Mouse (Mus musculus) midbrain, embryonic 15.5 days (tissue): ENCODE data around the gene Dbt. TPM values are rescaled to one million over a fixed set of nuclear protein-coding genes. Genes with fewer than 3 reads are reported as not detected.

Experiments used
- ATAC-seq: fragments of 200-750 bp; cut with Nextera tagmentation; replicated peaks from 2 replicates; pipeline ENCODE4 v1.8.0; 2017; ENCODE audit warnings: moderate TSS enrichment
- H3K27ac ChIP-seq: fragments of 300-500 bp; sonication (generic); 2 replicates; pipeline ENCODE4 v1.5.1; 2015; ENCODE audit warnings: mild to moderate bottlenecking, inconsistent platforms
- H3K27me3 ChIP-seq: fragments of 300-500 bp; sonication (generic); replicated peaks from 2 replicates; pipeline ENCODE4 v1.6.1; 2015; ENCODE audit warnings: inconsistent platforms
- H3K36me3 ChIP-seq: fragments of 300-500 bp; sonication (generic); replicated peaks from 2 replicates; pipeline ENCODE4 v1.6.1; 2015; ENCODE audit warnings: inconsistent platforms
- H3K4me1 ChIP-seq: fragments of 300-500 bp; sonication (generic); 2 replicates; pipeline ENCODE4 v1.6.1; 2015; ENCODE audit warnings: inconsistent platforms
- H3K4me2 ChIP-seq: fragments of 300-500 bp; sonication (generic); 2 replicates; pipeline ENCODE4 v1.6.1; 2015; ENCODE audit warnings: inconsistent platforms, mild to moderate bottlenecking, moderate library complexity
- H3K4me3 ChIP-seq: fragments of 300-500 bp; sonication (generic); 2 replicates; pipeline ENCODE4 v1.5.1; 2015; ENCODE audit warnings: mild to moderate bottlenecking, inconsistent platforms
- H3K9ac ChIP-seq: fragments of 300-500 bp; sonication (generic); 2 replicates; pipeline ENCODE4 v1.6.1; 2015; ENCODE audit warnings: mild to moderate bottlenecking, inconsistent platforms
- H3K9me3 ChIP-seq: fragments of 300-500 bp; sonication (generic); 2 replicates; pipeline ENCODE4 v1.6.1; 2016; ENCODE audit warnings: inconsistent platforms
- WGBS: fragments of 180-500 bp; shearing (Covaris S2); methylation state at CpG from one replicate; pipeline ENCODE4 v1.1.7; 2015; ENCODE audit warnings: mixed read lengths; 5-methylcytosine and 5-hydroxymethylcytosine counted together
- polyA plus RNA-seq: library from polyadenylated mRNA; unstranded; fragments of >200 nt; fragmentation: Nextera tagmentation; extraction: Ambion mirVana; gene quantifications from 2 replicates; pipeline ENCODE4 v1.2.1, GENCODE M21; 2015

The Dbt gene
- 10.8 and 12.4 TPM in 2 replicates for polyA plus RNA-seq

DNA sequence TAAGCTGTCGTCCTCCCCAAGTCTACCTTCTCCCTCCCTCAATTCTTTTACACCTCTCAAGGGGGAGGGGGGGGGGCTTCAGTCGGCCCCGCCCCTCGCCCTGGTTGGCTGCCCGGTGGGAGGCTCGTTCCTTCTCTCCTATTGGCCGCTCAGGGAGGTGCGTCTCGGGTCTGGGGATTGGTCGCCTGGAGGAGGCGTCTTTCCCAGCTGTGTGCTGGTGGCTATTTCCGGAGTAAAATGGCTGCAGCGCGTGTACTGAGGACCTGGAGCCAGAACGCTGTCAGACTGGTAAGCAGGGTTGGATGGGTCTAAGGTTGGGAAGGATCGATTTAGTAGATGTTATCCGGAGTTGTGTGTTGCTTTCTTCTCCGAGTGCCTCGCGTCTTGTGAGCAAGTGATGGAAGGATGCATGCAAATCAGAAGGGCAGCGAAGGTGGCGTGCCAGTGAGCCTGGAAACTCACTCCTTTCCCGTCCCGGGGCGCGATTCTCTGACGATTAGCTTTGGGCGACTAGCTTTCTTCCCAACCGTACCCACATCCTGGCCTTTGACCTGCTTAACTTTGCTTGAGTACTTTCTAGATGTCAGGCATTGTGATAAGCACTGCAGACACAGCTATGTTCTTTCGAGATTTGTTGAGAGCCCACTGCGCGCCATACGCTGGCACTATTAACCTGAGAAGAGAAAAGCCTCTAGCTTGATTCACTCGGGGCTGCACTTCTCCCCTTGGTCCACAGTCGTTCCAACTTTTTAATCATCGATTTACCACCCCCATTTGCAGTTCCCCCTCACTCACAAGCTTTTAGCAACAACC lies at the start of gene Dbt:
Gene Dbt, plus strand, starts transcription at position 167 of the 813 bp plus-strand sequence.
- Histone ChIP-seq H3K4me3 (peak within 1 kb of the TSS; percentile 68), H3K27me3 (no peaks in the 10 kb centered on the region), H3K4me1 (peaks cover 17% of the 10 kb centered on the region), H3K9me3 (no peaks in the 10 kb centered on the region), H3K36me3 (no peaks in the 10 kb centered on the region), H3K4me2 (peak within 1 kb of the TSS; percentile 68), H3K27ac (peak within 1 kb of the TSS; percentile 69), H3K9ac (peak within 1 kb of the TSS; percentile 63)
- under 1% methylated on average over 36 of the region's 36 CpGs for WGBS
- peak; percentile 96 for ATAC-seq

DNA sequence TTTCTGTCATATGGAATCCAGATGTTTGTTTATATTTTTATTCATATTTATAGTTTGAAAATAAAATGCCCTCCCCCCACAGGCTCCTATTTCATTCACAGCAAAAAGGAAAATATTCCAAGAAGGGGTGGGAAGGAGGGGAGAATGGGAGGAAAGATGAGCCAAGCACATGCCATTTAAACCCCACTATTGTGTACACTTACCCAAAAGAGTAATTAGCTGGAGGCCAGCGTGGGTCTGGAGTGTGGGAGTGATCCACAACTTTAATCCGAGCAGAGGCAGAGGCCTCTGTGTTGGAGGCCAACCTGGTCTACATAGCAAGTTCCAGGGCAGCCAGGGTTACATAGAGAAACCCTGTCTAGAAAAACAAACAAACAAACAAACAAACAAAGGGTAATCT lies 48.6 kb upstream of the Dbt start:
- H3K27me3 ChIP-seq, result no peaks in the 10 kb centered on the region
- no peak overlapping the region for H3K4me3 ChIP-seq
- H3K4me2 ChIP-seq, result no peak overlapping the region
- H3K9me3 ChIP-seq, result no peaks in the 10 kb centered on the region
- 54% methylated on average over 2 of the region's 2 CpGs for WGBS
- no peak overlapping the region for H3K9ac ChIP-seq
- no peaks in the 10 kb centered on the region for H3K4me1 ChIP-seq
- ATAC-seq, result no peak
- H3K36me3 ChIP-seq, result no peaks in the 10 kb centered on the region
- H3K27ac ChIP-seq, result no peak overlapping the region

DNA sequence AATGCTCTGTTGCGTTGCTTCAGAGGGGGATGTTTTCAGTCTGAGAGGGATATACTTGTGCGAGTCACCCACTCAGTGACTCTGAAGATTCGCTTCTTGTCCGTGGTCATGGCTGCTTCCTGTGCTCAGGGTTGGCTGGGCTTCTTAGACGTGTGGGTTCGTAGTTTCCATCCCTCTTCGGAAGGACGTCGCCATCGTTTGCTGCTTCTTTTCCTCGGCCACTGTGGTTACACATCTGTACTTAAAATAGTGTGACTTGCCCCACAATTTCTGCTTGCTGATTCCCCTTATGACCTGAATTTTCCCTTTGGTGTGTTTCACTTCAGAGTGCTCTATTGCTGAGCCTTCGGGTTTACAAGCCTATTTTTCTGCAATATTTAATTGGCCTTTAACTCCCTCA lies 47.2 kb upstream of the Dbt start:
- Histone ChIP-seq H3K4me1 (no peaks in the 10 kb centered on the region), H3K4me2 (no peak overlapping the region), H3K27me3 (no peaks in the 10 kb centered on the region), H3K9ac (no peak overlapping the region), H3K9me3 (no peaks in the 10 kb centered on the region), H3K36me3 (no peaks in the 10 kb centered on the region), H3K27ac (no peak overlapping the region), H3K4me3 (no peak overlapping the region)
- 91% methylated on average over 12 of the region's 12 CpGs for WGBS
- ATAC-seq, result no peak

DNA sequence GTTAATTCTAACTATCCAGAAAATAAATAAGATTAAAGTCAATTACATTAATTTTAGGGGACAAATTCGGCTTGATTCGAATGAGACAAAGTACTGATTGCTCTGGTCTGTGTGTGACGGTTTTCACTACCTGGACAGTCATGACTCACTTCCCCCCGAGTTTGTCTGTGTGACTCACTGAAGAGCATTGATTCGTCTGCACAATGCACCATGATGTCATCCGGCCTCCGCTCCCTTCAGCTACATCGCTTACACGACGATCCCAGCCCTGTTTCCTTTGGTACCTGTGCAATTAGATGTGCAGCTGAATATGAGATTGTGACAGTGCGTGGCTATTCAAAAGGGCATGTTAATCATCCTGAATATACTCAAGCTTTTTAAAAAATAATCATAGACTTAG lies 38.3 kb upstream of the Dbt start:
- Histone ChIP-seq H3K4me1 (no peaks in the 10 kb centered on the region), H3K4me2 (no peak overlapping the region), H3K36me3 (no peaks in the 10 kb centered on the region), H3K27me3 (no peaks in the 10 kb centered on the region), H3K27ac (no peak overlapping the region), H3K4me3 (no peak overlapping the region), H3K9me3 (no peaks in the 10 kb centered on the region), H3K9ac (no peak overlapping the region)
- 75% methylated on average over 11 of the region's 11 CpGs for WGBS
- no peak for ATAC-seq

DNA sequence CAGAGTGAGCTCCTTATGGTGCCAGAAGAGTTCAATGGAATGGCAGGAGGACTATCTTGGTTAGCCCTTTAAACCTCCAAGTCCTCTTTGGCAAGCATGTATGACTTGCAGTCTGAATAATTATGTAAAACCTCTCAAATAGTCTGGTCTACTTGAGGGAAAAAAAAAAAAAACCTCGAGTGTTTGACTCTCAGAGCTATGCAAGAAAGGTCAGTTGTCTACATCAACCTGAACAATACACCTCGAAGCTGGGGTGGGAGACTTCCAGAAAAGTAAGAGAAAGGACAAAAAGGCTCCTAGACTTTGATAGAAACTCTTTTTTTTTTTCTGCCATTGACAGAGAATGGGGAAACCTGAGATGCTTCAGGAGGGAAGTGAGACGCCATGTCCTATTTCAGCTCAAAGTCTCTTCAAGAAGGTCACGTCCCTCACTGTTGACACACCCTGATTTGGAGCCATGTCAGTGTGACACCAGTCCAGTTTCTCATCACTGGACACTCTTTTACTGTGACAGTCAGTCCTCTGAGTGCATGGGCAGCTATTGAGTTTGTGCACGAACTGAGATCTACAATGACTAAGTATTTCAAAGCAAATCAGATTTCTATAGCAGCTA lies 36.1 kb upstream of the Dbt start:
- no peak overlapping the region for H3K4me2 ChIP-seq
- H3K27ac ChIP-seq, result no peak overlapping the region
- H3K9me3 ChIP-seq, result no peaks in the 10 kb centered on the region
- 58% methylated on average over 5 of the region's 5 CpGs for WGBS
- H3K36me3 ChIP-seq, result no peaks in the 10 kb centered on the region
- no peak overlapping the region for H3K9ac ChIP-seq
- H3K4me1 ChIP-seq, result no peaks in the 10 kb centered on the region
- H3K4me3 ChIP-seq, result no peak overlapping the region
- ATAC-seq, result no peak
- no peaks in the 10 kb centered on the region for H3K27me3 ChIP-seq

DNA sequence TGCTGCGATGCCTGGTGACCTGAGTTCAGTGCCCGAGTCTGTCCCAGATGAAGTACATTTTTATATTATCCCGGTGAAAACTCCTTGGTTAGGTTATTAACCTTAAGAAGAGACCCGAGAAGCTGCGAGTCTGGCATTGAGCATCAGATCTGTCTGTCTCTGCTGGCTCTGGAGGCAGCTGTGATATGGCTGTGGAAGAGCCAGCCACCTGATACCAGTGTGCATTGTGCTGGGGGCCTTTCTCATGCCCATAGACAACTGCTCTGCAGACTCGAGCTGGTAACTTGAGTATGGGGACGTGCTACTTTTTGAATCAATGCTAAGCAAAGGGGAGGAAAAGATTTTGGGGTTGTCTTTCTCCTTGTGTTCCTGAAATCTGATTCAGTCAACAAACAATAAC lies 35.5 kb upstream of the Dbt start:
- Histone ChIP-seq H3K9me3 (no peaks in the 10 kb centered on the region), H3K4me1 (no peaks in the 10 kb centered on the region), H3K27ac (no peak overlapping the region), H3K4me3 (no peak overlapping the region), H3K4me2 (no peak overlapping the region), H3K9ac (no peak overlapping the region), H3K27me3 (no peaks in the 10 kb centered on the region), H3K36me3 (no peaks in the 10 kb centered on the region)
- 89% methylated on average over 7 of the region's 7 CpGs for WGBS
- no peak for ATAC-seq

DNA sequence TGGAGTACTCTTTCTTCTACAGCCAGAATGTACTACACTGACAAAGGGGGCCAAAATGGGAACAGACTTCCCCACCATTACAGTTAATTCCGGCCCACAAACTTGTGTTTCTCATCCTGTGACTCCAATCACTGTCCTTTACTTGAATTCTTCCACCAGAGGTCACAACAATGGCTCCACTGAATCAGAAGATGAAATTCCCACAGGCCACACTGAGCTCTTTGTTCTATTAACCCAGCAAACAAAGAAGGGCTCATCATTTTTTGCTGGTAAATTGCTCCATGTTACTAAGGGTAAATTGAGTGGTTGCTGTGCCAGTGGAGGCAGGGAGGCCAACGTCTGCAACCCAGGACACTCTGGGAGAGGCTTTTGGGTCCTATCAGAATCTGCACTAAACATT lies 32.8 kb upstream of the Dbt start:
- Histone ChIP-seq H3K4me3 (no peak overlapping the region), H3K9me3 (no peaks in the 10 kb centered on the region), H3K36me3 (no peaks in the 10 kb centered on the region), H3K9ac (no peak overlapping the region), H3K4me2 (no peak overlapping the region), H3K27me3 (no peaks in the 10 kb centered on the region), H3K4me1 (no peaks in the 10 kb centered on the region), H3K27ac (no peak overlapping the region)
- 50% methylated on average over 2 of the region's 2 CpGs for WGBS
- ATAC-seq, result no peak

DNA sequence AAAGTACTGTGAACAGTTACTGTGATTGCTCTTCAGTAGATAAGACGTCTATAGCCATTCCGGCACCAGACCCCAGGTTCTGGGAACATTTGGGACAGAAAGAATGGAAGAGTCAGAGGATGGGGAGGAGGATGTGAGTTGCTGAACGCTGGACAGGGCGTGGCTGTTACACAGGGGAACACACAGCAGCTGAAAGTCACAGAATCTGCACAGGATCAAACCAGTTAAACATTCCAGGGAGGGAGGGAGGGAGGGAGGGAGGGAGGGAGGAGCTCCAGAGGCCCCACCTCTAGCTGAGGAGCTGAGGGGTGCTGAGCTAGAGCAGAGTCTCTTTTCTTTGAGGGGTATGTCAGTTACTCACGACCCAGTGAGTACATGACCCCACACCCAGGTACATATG lies 31.9 kb upstream of the Dbt start:
- no peak overlapping the region for H3K27ac ChIP-seq
- H3K4me3 ChIP-seq, result no peak overlapping the region
- H3K4me1 ChIP-seq, result no peaks in the 10 kb centered on the region
- no peaks in the 10 kb centered on the region for H3K9me3 ChIP-seq
- no peak overlapping the region for H3K4me2 ChIP-seq
- H3K36me3 ChIP-seq, result no peaks in the 10 kb centered on the region
- no peaks in the 10 kb centered on the region for H3K27me3 ChIP-seq
- 65% methylated on average over 5 of the region's 5 CpGs for WGBS
- H3K9ac ChIP-seq, result no peak overlapping the region
- ATAC-seq, result no peak

DNA sequence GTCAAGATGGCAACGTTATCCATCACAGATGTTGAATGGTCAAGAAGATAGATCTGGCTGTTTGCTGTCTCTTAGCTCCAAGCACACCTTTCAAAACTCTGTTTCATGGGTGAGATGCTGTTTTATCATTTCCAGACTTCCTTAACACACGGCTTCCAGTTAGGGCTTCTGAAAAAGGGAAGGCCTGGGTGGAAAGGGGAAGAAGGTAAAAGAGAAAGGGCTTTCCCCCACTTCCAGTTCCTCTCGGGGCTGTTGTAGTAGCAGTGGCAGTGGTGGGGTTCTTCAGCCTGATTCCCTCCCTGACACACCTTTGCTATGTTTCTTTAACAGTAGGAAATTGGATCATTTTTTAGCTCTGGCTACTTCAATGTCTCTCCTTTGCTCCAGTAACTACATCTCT lies 30.1 kb upstream of the Dbt start:
- H3K36me3 ChIP-seq, result peaks cover 9% of the 10 kb centered on the region
- no peak overlapping the region for H3K27ac ChIP-seq
- no peak overlapping the region for H3K4me3 ChIP-seq
- no peaks in the 10 kb centered on the region for H3K4me1 ChIP-seq
- ATAC-seq, result no peak
- no peaks in the 10 kb centered on the region for H3K9me3 ChIP-seq
- H3K4me2 ChIP-seq, result no peak overlapping the region
- 81% methylated on average over 3 of the region's 3 CpGs for WGBS
- no peaks in the 10 kb centered on the region for H3K27me3 ChIP-seq
- H3K9ac ChIP-seq, result no peak overlapping the region

DNA sequence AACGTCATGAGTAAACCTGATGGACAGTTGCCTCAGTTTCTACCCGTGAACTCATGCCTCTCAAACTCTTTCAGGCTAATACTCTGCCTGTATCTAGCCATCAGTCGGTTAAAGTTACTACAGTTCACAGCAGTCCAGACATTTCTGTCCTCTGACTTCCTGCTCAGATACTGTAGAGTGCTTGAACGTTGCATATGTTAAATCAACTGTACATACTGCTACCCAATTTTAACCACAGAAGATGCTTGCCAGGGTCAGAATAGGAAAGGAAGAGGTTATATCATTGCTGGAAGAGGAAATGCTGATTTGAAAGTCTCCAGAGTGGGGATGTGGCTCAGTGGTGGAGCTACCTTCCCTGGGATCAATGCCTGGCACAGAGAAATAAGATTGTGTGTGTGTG lies 29.6 kb upstream of the Dbt start:
- H3K4me1 ChIP-seq, result no peaks in the 10 kb centered on the region
- 91% methylated on average over 4 of the region's 4 CpGs for WGBS
- ATAC-seq, result no peak

DNA sequence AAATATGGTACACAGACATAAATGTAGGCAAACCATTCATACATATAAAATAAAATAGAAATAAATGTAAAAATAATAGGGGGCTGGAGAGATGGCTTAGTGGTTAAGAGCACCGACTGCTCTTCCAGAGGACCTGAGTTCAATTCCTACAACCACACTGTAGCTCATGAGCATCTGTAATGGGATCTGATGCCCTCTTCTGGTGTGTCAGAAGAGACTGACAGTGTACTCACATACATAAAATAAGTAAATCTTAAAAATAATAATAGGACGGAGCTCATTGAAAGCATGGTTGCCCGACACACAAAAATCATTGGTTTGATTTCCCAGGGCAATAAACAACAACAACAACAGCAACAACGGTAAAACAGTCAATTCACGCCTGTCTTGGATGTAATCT lies 21.9 kb upstream of the Dbt start:
- no peaks in the 10 kb centered on the region for H3K4me1 ChIP-seq
- 96% methylated on average over 5 of the region's 5 CpGs for WGBS
- ATAC-seq, result no peak
- H3K27ac ChIP-seq, result no peak overlapping the region
- H3K4me3 ChIP-seq, result no peak overlapping the region
- no peak overlapping the region for H3K4me2 ChIP-seq
- H3K27me3 ChIP-seq, result no peaks in the 10 kb centered on the region
- H3K9me3 ChIP-seq, result no peaks in the 10 kb centered on the region
- H3K9ac ChIP-seq, result no peak overlapping the region
- peaks cover 67% of the 10 kb centered on the region for H3K36me3 ChIP-seq

More for the DNA sequence above, 29.6 kb upstream of the Dbt start:
- Histone ChIP-seq H3K27ac (no peak overlapping the region), H3K36me3 (peaks cover 15% of the 10 kb centered on the region), H3K9ac (no peak overlapping the region), H3K4me3 (no peak overlapping the region), H3K4me2 (no peak overlapping the region), H3K9me3 (no peaks in the 10 kb centered on the region), H3K27me3 (no peaks in the 10 kb centered on the region)

DNA sequence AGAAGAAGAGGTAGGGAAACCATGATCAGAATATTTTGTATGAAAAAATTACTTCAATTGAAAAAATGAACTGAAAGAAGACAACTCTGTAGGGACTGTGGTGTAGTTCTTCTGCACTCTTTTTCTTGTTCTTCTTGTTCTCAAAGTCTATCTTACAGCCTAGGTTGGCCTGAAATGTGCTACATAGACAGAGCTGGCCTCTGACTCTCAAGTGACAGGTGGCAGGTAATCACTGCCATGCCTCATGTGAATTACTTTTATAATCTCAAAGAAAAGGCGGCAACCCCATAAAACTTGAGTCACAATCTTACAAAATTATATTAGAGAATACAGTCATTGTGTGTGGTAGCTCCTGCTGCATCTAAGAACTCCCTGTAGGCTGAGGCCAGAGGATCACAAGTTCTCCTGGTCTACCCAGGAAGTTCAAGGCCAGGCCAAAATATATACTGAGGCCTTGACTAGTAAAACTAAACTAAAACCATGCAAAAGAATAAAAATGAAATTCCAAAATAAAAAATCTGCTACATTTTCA lies 20.9 kb upstream of the Dbt start:
- Histone ChIP-seq H3K4me3 (no peak overlapping the region), H3K9ac (no peak overlapping the region), H3K36me3 (peaks cover 62% of the 10 kb centered on the region), H3K27me3 (no peaks in the 10 kb centered on the region), H3K4me1 (no peaks in the 10 kb centered on the region), H3K4me2 (no peak overlapping the region), H3K9me3 (no peaks in the 10 kb centered on the region), H3K27ac (no peak overlapping the region)
- 98% methylated on average over 1 of the region's 1 CpGs for WGBS
- no peak for ATAC-seq

DNA sequence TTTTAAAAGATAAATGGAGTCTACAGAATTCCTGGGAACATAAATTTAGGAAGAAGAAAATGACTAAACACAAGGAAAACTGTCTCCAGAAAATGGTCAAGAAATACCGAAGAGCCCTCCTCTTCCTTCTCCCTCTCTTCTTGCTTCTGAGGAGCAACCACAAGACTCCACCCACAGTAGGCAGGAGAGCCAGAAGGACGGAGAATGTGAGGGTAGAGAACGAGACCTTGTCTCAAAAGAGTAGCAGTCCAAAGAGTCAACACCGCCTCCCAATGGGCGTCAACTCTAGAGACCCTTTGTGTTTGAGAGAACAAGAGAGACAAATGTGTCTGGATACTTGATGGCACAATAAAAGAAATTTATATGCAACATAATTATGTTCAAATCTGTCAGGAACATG lies 19.2 kb upstream of the Dbt start:
- 62% methylated on average over 5 of the region's 5 CpGs for WGBS
- no peaks in the 10 kb centered on the region for H3K9me3 ChIP-seq
- no peak overlapping the region for H3K4me2 ChIP-seq
- H3K27me3 ChIP-seq, result no peaks in the 10 kb centered on the region
- H3K36me3 ChIP-seq, result peaks cover 57% of the 10 kb centered on the region
- H3K9ac ChIP-seq, result no peak overlapping the region
- no peak for ATAC-seq
- H3K4me1 ChIP-seq, result no peaks in the 10 kb centered on the region
- no peak overlapping the region for H3K4me3 ChIP-seq
- H3K27ac ChIP-seq, result no peak overlapping the region
